Mouse (Mus musculus): Measurements from ENCODE around the gene Mpeg1.

DNA sequence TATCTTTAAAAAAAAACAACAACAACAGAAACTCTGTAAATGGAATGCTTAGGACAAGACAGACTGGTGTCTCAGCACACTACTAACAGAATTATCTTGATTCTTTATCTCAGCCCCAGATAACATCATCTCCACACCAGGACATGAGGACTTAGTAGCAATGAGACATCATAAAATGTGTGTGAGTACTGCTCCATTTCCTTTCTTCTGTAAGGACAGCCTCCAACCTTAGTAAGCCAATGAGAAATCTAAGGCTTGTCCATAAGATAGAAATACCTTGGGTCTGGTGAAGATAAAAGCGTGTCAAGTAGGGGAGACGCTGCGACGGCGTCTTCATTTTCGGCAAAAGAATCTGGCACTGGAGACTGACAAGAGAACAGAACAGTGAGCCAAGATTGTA, 33.0 kb upstream of the Mpeg1 start, which contains the start of gene Pfpl:
- TF ChIP-seq ZKSCAN1 (IDR thresholded peaks at IDR 0.05; ENCODE audit: borderline replicate concordance, low read depth, low read length): no peak
- TF ChIP-seq CTCF (conservative IDR thresholded peaks at IDR 0.05 in 1 of 2, IDR thresholded peaks at IDR 0.05 in 1 of 2; ENCODE audit: low read depth in 2 of 2, low read length in 2 of 2): no peak
- TF ChIP-seq POLR2A (IDR thresholded peaks at IDR 0.05; ENCODE audit: low read depth, low read length): no peak
- TF ChIP-seq ZMIZ1 (IDR thresholded peaks at IDR 0.05; ENCODE audit: low read depth, low read length): no peak
- TF ChIP-seq E2F4 (IDR thresholded peaks at IDR 0.05; ENCODE audit: insufficient replicate concordance, low read depth, low read length): no peak
- no peak for TF ChIP-seq NRF1 (IDR thresholded peaks at IDR 0.05; ENCODE audit: low read depth, low read length)
- TF ChIP-seq EP300 (IDR thresholded peaks at IDR 0.05; ENCODE audit: low read length): no peak
- no peak for TF ChIP-seq SIN3A (IDR thresholded peaks at IDR 0.05; ENCODE audit: low read length)
- TF ChIP-seq HCFC1 (IDR thresholded peaks at IDR 0.05; ENCODE audit: low read depth, low read length): no peak
- no peak for TF ChIP-seq MAZ (IDR thresholded peaks at IDR 0.05; ENCODE audit: low read depth, low read length)
